Mouse (Mus musculus) spleen, postnatal 4 days (tissue): ENCODE data around the gene Gm17581.
"Not testable (repeated sequence)": the region's sequence is repeated elsewhere in the genome, so short reads cannot be mapped to it uniquely, and the experiment has no call there.

Experiments used
- DNase-seq, 2 experiments: peaks; one replicate each; pipeline ENCODE4 v3.0.0; 2022; ENCODE audit warnings: low spot score in 2 of 2

Gm17581 gene

DNA sequence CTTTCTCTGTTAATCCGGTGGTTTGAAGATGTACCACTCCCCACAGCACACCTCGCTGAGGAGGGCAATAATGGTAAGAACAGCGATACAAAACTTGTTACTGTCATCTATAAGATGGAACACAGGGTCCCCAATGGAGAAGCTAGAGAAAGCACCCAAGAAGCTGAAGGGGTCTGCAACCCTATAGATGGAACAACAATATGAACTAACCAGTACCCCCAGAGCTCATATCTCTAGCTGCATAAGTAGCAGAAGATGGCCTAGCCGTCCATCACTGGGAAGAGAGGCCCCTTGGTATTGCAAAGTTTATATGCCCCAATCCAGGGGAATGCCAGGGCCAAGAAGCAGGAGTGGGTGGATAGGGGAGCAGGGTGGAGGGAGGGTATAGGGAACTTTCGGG is at the start of gene Gm17581:
Gene Gm17581, minus strand, starts transcription at position 101 of the 400 bp plus-strand sequence.
- not testable (repeated sequence) for DNase-seq

DNA sequence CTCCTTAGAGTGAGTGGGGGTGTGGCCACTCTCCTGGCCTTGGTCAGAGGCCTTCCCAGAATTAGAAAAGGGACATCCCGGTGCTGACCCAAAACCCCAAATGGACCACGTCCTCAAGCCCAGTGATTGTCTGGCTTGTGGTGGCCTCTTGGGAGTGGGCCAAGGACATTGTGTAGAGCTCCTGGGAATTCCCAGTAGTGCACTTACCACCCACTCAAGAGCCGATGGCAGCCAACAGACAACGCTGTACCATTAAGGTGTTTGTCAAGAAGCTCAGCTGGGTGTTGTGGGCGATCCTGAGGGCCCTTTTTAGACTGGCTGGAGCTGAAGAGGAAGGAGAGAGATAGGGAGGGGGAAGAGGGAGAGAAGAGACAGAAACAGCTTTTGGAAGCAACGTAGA is 48.9 kb upstream of the Gm17581 start:
- DNase-seq, result no peak

GRCm38 (mm10) chr2:155779506-155779905 is 43.8 kb upstream of the Gm17581 start:
- no peak for DNase-seq

- no peak for DNase-seq
These were observed 43.4 kb upstream of the Gm17581 start for GRCm38 (mm10) chr2:155779066-155779465.

DNA sequence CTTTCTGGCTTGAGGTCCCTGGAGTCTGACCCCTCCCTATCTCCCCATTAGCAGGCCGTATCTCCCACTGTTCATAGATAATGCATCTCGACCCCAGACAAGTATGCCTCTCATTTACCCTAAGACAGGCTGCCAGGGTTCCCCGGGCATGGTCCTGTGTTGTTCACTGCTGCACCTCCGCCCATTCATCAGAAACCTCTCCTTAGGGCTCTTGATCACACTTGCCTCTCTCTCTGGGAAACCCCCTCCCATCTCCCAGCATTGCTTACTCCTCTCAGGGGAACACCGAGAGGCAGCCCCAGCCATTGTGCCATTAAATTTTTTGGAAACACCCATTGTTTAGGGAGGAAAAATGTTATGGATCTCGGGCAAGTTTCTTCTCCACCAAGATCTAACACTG is 42.3 kb upstream of the Gm17581 start:
- DNase-seq, result no peak

- DNase-seq, result no peak
These were observed 42.0 kb upstream of the Gm17581 start for GRCm38 (mm10) chr2:155777688-155777985.

- no peak for DNase-seq
These were observed 41.4 kb upstream of the Gm17581 start for GRCm38 (mm10) chr2:155776824-155777687.

GRCm38 (mm10) chr2:155775685-155776263 is 40.1 kb upstream of the Gm17581 start:
- peak; percentile 34 to 79 for DNase-seq

- DNase-seq, result no peak
These were observed 39.4 kb upstream of the Gm17581 start, which contains the start of gene Mmp24 for GRCm38 (mm10) chr2:155774927-155775684. Gene Mmp24, plus strand, starts transcription at chr2:155775342.

- no peak for DNase-seq
These were observed 38.7 kb upstream of the Gm17581 start for GRCm38 (mm10) chr2:155774261-155774926.

DNA sequence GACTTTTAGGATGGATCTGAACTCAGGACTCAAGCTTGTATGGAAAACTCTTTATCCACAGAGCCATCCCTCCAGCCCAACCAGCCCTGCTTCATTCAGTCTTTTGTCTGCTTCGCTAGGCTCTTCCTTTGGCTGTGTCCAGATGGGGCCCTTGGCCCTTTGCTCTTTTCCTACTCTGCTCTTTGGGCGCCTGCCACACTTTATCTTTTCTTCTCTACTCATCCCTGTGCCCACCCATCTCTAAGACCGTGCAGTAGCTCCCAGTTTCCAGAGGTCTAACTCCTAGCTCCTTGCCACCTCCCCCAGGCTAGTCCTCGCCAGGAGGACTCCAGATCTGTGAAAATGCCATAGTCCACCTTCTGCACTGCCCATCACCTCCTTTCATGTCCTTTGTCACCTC is 38.0 kb upstream of the Gm17581 start:
- DNase-seq, result no peak

GRCm38 (mm10) chr2:155764679-155765418 is 29.2 kb upstream of the Gm17581 start:
- peak; percentile 62 to 89 for DNase-seq

DNA sequence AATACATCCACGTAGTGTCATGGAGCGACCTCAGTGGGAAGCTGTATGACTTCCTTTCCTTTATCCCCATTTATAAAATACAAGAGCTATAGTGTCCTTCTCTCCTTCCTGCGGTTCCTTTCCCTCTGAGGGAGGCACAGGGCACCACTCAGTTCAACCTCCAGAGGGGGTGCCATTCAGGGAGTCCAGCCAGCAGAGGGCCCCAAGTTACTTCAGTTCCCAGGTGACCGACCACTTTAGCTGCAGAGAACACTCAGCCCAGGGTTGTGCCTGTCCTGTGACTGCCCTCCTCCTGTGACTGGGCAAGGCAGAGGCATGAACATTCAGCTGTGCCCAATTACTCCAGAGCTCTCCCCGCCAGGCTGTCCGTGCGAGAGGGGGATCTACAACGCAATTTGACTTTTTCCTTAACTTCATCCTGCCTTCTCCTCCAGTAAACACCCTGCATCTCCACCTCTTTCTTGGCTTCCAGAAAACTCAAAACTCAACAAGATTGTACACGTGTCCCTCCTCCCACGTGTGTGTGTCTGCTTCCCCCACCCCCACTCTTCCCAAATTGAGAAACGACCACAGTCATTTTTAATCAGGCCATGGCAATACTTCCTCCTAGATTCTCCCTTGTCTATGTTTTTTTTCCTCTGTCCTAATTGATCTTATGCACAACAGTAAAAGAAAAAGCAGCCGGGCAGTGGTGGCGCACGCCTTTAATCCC is 21.3 kb upstream of the Gm17581 start:
- DNase-seq, result no peak

DNA sequence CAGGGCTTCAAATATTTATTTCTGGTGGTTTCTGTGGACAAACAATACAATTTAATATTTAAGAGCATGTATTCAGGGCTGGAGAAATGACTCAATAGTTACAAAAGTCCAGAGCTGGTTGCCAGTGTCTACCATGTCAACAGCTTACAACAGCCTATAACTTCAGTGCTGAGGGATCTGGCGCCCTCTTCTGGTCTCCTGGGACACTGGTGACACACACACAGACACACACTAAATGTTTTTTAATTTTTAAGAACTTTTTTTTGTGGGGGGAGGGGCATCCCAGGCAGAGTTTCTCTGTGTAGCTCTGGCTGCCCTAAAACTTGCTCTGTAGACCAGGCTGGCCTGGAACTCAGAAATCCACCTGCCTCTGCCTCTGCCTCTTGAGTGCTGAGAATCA is 20.1 kb upstream of the Gm17581 start:
- DNase-seq, result peak; percentile 54 to 81

- DNase-seq, result no peak
These were observed 15.5 kb upstream of the Gm17581 start, which contains the start of gene Procr for GRCm38 (mm10) chr2:155751014-155751786. Gene Procr, plus strand, starts transcription at chr2:155751117.

- DNase-seq, result no peak
These were observed 13.7 kb upstream of the Gm17581 start for GRCm38 (mm10) chr2:155749394-155749793.

GRCm38 (mm10) chr2:155745487-155745886 is 9.8 kb upstream of the Gm17581 start:
- DNase-seq, result no peak

DNA sequence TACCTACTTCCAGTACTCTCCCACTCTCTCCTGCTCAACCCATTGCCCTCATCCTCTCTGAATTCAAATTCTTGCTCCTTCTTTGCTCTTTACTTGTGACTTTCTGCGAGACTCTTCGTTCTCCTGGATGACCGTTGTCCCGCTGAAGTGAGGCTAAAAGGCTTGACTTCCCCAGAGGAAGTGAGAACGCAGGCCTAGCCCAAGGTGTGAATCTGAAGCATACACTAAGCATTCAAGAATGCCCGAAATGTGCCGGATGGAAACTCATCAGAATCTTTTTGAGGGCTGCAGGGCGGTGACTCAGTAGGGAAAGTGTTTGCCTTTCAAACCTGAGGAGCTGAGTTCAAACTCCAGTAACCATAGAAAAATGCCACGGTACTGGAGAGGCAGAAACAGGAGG is 7.7 kb upstream of the Gm17581 start:
- DNase-seq, result no peak

DNA sequence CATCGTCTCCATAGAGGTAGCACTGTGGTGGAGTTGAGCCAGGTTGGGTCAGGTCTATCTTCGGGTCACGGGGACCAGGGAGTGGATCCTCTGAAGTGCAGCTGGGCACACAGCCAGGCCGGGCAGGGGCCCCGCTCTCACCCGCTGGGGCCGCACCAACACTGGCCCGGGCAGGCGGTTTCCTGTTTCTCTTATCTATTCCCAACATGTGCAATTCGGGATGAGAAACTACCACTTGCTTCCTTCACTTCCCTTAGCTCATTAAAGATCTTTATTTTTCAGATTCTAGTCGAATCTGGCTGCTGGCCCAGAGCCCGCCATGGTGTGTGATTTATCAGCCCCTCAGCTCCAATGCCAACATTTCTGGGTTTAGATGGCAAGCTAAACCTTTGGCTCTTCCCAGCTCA is 7.3 kb upstream of the Gm17581 start:
- DNase-seq, result peak in 1 of 2 experiments; percentile 49

- no peak for DNase-seq
These were observed 6.5 kb upstream of the Gm17581 start for GRCm38 (mm10) chr2:155742211-155742610.
